Mouse (Mus musculus): Measurements from ENCODE around the gene Bdkrb2. TPM values are rescaled to one million over a fixed set of nuclear protein-coding genes. Genes with fewer than 3 reads are reported as not detected.

The Bdkrb2 gene
- total RNA-seq, 2 experiments from 2014 or later: not detected

DNA sequence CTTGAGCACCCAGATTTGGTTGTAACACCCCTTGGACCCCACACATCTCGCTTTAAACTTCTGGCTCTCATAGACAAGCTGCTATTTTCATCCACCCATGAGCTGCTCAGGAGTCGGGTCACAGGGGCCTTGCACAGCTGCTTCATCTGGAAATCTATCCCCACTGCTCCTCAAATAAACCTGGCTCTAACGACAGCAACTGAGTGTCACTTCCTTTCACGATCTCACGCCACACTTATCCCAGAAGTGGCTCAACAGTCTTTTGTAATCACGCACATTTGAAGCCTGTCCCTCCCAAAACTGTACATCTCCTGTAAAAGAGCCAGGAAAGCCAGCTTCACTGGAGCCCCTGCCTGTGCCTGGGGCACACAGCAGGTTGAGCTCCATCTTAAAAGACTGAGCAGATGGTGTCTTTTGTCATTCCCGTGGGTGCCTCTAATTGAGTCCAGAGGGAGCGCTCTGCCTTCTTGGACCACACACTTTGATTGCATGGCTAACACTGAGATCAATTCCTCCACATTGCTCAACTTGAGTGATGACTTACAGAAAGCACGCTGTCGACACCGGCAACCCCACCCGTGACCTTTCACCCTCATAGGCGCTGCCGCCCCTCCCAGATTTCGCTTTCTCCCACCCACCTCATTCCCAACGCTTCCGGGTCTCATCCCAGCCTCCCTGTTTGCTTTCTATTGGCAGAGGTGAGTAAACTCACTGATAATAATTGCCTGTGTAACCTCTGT lies 17.2 kb upstream of the Bdkrb2 start:
- peak; percentile 35; the same call in 1 of the 2 replicates for ATAC-seq (replicated peaks; ENCODE audit: poor library complexity, severe bottlenecking)

DNA sequence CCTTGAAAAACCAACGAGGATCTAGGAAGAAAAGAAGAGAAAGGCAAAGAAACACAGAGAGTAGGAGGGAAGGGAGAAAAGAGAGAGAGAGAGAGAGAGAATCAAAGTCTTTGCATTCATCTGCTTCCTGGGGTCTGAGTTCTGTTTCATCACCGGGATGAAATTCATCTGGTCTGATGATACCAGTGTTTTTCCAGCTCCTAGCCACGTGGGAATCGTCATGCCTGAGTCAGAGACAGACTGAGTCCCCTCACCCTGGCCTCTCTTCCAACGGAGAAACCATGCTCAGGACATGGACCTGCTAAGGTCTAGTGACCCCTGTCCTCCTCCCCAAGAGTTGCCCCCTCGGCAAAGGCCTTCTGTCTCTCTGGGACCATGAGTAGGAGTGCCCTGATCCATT lies 16.5 kb upstream of the Bdkrb2 start:
- no peak for ATAC-seq (replicated peaks; ENCODE audit: poor library complexity, severe bottlenecking)

DNA sequence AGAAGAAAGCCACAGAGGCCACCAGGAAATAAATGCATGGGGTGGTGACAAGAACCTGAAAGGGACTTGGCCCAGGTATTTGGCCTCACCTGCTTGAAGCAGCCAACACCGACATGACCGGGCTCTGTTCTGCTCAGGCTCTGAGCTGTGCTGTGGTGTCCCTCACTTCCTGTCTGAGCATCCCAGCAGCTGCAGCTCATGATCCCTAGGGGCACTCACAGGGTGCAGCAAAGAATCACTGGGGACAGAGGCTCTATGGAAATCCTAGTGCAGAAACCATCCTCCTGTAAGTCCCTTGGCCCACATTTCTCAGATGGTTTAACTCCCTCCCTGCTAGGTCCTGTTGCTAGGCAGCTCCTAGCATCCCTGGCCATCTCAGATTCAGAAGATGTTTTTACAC lies 15.9 kb upstream of the Bdkrb2 start:
- ATAC-seq (replicated peaks; ENCODE audit: poor library complexity, severe bottlenecking): no peak

DNA sequence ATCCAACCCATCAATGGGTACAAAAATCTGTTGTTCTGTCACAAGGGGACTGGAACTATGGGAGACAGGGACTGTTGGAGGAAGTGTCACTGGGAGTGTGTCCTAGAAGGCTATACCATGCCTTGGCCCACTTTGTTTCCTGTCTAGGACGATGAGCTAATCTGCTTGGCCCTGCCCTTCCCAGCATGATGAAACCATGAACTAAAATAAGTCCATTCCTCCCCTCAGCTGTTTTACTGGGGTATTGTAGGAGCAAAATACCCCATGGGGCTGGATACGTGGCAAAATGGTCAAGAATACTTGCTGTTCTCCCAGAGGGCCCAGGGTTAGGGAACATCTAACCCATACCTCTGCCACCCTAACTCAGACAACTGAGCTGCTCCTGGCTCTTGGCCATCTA lies 15.0 kb upstream of the Bdkrb2 start:
- ATAC-seq (replicated peaks; ENCODE audit: poor library complexity, severe bottlenecking): peak; percentile 26; the same call in 1 of the 2 replicates

DNA sequence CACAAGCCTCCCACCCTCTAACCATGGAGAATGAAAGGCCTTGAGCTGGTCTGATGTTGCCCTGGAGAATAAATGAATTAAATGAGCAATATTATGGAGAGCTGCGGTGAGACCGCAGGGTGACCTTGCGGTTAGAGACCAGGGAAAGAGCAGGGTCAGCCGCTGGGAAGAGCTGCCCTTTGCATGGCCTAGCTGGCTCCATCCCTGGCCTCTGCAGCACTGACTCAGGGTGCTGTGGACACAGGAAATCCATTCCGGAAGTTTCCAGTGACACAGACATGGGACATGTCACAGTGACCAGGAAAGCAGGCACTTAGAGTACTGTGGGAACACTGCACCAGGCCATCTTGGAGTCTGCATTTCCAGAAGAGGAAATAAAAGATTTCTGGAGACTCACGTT lies 14.1 kb upstream of the Bdkrb2 start:
- ATAC-seq (replicated peaks; ENCODE audit: poor library complexity, severe bottlenecking): no peak

DNA sequence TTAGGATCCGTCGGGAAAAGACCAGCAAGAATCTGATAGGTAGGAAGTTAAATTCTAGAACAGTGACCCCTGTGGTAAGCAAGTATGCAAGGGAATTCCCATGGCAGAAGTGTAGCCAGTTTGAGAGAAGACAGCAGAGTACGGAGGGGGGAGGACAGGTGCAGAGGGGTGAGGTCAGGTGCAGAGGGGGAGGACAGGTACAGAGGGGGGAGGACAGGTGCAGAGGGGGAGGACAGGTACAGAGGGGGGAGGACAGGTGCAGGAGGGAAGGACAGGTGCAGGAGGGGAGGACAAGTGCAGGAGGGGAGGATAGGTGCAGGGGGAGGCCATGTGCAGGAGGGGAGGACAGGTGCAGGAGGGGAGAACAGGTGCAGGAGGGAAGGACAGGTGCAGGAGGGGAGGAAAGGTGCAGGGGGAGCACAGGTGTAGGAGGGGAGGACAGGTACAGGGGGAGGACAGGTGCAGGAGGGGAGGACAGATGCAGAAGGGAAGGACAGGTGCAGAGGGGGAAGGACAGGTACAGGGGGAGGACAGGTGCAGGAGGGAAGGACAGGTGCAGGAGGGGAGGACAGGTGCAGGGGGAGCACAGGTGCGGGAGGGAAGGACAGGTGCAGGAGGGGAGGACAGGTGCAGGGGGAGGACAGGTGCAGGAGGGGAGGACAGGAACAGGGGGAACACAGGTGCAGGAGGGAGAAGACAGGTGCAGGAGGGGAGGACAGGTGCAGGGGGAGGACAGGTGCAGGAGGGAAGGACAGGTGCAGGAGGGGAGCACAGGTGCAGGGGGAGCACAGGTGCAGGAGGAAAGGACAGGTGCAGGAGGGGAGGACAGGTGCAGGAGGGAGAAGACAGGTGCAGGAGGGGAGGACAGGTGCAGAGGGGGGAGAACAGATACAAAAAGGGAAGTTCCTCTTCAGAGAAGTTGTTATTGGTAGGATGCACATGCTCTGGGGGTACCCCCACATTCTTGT lies 12.9 kb upstream of the Bdkrb2 start:
- ATAC-seq (replicated peaks; ENCODE audit: poor library complexity, severe bottlenecking): no peak

DNA sequence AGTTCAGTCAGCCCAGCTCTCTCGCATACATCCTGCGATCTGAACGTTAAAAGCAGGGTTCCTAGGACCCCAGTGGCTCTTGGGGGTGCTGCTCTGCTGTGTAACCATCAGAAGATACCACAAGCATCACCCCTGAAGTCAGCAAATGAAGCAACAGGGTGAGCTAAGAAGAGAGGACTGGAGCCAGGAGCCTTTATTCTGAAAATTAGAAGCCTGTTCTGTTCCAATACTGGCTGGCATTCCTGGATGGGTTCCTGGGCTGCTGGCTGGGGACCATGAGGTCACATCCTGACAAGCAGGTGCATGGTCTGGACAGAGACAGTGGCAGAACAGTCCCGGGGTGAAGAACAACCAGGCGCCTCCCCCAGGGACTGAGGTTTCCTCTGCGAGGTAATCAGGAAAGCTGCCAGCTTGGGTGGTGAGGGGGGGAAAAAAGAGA lies 11.5 kb upstream of the Bdkrb2 start:
- no peak for ATAC-seq (replicated peaks; ENCODE audit: poor library complexity, severe bottlenecking)

DNA sequence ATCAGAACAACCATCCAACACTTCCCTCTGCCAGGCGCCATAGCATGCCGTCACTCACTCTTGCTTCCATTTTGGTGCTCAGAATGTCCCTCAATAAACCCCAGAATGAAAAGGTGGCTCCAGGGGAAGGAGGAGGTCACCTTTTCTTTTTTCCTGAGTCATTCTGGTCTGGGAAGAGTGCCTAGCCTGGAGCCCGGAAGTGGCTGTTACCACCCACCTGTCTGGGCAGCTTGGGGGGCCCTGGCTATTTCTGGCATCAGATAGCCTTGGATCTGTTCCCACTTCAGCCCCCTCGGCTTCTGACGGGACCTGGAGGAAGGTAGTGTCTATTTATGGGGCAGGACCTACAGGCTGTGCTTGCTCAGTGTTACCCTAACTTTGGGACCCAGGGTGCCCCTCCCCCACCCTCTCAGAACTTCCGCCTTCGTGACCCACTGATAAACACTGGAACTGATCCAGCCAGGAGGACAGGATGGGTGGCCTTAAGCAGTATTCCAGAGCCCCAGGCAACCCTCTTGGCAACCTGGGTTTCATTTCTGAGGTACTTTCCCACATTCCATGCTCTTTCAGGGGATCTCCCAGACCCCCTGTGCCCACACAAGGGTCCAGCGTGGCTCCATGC lies 8.8 kb upstream of the Bdkrb2 start:
- no peak; the same call in 1 of the 2 replicates for ATAC-seq (replicated peaks; ENCODE audit: poor library complexity, severe bottlenecking)

DNA sequence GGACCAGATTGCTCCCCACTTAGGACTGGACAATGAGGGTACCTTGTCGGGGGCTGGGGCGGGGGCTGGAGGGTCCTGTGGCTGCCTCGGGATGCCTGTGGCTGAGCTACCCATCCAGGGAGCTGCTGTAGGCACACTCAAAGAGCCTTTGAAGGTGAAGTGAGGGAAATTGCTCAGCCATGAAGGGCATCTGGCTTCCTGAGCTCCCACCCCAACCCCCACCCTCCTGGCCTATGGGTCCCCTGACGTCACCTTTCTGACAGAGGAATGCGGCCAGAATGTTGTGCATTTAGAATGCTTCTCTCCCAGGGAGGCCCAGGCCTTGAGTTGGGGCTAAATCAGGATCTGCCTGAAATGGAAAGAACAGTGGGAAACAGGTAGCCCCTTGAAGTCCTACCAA lies 7.9 kb upstream of the Bdkrb2 start:
- ATAC-seq (replicated peaks; ENCODE audit: poor library complexity, severe bottlenecking): no peak

DNA sequence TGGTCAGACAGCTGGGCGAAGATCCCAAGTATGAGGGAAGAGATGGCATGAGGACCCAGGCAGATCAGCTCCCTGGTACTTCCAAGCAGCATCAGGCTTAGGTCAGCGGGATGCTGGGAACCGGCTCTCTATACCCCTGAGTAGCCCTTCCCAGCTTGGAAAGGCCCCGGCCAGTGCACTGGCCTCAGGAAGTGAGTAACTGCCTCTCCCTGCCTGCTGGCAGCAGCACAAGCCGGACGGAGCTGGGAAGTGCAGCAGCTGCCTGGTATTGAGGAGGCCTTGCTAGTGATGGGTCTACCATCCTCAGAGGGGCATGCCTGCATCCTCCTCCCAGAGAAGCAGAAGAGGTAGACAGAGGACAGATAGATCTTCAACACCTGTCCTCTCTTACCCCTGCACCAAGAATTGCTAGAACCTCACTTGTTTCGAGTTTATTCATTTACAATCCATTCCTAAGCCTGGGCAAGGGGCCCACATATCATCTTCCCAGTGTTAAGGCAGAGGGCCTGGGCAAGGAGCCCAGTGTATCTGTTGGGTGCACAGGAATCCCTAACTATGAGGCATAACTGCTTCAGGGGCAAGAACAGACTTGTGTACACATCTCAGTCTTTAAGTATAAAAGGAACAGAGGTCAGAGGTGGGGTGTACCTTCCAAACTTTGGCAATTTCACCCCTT lies 5.6 kb upstream of the Bdkrb2 start:
- no peak for ATAC-seq (replicated peaks; ENCODE audit: poor library complexity, severe bottlenecking)

DNA sequence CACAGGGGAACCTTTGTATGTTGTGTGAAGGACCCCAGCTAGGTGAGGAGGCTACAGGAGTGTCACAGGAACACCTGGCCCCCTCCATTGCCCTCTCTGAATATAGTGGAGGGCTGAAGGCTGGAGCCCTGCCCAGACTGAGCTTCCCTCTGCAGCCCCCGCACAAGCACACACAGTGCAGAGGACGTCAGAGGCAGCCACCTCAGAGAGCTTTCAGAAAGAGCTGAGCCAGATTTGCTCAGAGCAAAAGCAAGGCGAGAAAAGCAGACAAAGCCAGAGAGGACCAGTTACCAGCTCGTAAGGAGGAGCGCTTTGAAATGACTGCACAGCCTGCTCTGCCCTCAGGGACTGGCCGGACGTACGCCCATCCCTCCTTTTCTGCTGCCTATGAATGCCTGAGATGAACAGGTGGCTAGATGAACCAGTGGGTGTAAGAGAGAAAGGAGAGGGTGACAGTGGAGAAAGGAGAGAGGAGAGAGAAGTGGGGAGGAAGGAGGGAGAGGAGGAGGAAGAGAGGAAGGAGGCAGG lies 2.0 kb upstream of the Bdkrb2 start:
- no peak for ATAC-seq (replicated peaks; ENCODE audit: poor library complexity, severe bottlenecking)

DNA sequence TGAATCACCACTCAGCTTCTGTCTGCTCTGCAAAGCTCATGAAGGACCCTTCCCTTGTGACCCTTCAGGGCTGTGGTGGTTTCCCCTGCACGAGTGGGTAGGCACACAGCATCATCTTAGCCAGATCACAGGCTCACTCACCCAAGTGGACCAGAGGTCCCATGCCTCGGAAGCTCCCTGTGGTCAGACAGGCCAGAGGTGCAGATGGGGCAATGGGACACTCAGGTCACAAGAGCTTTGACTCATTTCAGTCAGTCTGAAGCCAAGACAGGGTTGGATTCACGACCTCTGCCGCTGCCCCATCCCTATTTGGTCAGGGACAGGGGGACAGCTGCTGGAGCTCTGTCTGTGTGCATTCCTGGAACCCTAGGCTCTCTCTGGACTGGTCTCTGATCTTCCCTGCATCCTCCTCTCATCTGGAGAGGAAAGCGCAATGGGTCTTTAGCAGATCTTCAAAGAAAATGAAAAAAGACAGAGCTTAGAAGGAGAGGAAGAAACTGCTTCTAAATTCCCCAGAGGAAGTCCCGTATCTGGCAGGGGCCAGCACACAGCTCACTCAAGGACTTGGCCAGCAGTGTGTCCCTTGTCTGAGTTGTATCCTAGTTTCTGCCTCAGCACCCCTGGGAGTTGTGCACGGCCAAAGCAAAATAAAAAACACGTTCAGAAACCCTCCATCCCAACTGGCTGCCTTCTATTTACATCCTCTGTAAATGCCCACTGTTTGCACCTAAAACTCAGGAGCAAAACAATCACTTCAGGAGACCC lies 788 bp upstream of the Bdkrb2 start:
- no peak for ATAC-seq (replicated peaks; ENCODE audit: poor library complexity, severe bottlenecking)

DNA sequence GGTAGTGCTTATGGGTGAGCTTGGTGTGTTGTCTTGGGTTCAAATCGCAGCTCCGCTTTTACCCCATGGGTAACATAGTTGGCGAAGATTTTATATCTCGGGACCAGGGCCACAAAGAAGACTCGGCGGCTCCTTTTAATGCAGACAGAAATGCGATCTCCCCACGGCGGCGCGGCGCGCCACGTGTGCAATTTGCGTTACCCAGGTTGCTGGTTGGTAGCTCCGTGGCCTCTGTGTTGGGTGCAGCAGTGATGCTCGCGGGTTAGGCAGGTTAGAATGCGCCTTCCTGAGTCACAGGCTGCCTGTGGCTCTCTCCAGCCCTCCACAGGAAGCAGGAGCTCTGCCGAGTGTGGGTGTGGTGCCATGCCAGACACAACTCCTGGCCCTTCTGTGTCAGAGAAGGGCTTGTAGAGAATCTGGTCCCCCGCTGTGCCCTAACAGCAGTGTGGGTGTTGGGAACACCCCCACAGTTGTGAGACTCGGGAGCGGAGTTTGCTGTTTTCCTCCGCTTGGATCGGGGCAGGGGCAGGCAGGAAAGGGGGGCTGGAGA lies 775 bp downstream of the Bdkrb2 start:
- ATAC-seq (replicated peaks; ENCODE audit: poor library complexity, severe bottlenecking): no peak

DNA sequence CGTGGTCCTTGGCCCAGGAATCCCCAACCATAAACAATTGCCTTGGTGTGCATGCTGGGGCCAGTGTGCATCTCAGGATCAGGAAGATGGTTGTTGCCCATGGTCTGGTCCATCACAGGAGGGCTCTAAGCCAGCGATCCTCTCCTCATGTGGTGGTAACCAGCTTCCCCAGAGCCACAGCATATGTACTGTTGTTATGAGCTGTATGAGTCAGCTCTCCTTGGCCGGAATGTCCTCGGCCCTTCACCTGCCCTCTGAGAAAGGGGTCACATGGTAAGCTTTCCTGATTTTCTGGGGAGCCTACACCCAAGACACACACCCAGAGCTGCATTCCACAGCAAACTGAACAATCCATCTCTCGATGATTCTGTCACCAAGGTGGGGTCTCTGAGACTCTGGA lies 2.2 kb downstream of the Bdkrb2 start:
- ATAC-seq (replicated peaks; ENCODE audit: poor library complexity, severe bottlenecking): no peak

DNA sequence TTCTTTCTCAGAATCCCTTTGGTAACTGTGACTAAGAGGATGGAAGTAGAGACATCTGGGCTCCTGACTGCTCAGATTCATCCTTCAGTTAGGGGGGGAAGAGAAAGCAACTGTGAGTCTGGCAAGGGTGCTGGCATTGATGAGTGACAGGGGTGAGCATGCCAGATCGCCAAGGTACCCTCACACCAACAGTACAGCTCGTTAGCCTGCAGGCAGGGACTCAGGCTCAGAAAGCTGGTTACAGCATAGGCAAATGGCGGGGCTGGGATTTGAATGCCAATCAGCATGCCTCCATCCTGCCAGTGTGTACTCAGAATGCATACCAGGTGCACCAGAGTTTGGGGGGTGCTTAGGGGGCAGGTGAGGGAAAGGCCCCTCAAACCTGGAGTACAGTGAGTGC lies 8.8 kb downstream of the Bdkrb2 start:
- no peak for ATAC-seq (replicated peaks; ENCODE audit: poor library complexity, severe bottlenecking)

DNA sequence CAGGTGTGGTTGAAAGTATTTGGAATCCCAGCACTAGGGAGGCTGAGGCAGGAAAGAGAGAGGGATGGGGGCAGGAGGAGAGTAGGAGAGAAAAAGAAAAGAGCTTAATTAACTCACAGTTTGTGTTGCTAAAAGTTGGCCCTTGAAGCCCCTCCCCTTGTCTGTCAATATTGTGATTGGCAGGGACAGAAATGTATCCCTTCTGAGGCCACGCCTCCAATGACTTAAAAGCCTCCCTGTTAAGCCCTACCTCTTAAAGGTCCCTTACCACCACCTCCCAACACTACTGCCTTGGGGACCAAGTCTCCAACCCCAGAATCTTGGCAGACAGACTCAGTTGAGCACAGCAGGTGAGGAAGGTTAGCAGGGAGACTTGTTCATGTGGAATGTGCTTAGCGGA lies 9.6 kb downstream of the Bdkrb2 start:
- no peak for ATAC-seq (replicated peaks; ENCODE audit: poor library complexity, severe bottlenecking)

DNA sequence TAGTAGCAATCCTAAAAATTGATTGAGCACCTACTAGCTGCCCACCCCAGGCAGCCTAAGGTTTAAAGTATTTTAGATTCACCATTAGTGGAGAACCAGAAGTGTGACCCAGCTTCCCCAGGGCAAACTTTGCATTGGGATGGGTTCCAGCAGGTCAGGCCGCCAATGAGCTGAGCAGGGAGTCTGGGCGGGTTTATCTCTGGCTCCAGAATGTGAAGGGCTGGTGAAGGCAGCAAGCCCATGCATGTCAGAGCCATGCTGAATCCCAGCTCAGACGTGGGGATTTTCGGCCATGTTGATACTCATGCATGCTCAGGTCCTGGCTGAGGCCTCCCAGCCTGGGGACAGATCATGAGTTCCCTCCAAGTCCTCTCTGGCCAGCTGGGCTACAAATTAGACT lies 11.3 kb downstream of the Bdkrb2 start:
- no peak for ATAC-seq (replicated peaks; ENCODE audit: poor library complexity, severe bottlenecking)

DNA sequence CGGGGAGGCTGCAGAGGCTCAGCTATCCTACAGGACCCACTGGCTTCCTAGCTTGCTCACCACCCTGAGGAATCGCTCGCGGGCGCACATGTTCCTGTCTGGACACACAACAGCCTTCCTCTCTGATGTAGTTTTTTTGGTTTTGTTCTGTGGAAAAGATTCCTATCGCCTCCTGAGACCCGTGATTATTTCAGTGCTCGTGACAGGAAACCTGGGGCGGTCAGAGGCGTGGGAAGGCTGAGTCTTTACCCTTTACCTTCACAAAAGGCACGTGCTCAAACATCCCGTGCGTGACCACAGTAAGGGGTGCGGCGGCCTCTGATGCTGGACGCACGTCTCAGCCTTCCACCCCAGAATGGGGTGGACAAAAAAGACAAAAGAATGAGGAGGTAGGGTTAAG lies 17.5 kb downstream of the Bdkrb2 start:
- ATAC-seq (replicated peaks; ENCODE audit: poor library complexity, severe bottlenecking): no peak

DNA sequence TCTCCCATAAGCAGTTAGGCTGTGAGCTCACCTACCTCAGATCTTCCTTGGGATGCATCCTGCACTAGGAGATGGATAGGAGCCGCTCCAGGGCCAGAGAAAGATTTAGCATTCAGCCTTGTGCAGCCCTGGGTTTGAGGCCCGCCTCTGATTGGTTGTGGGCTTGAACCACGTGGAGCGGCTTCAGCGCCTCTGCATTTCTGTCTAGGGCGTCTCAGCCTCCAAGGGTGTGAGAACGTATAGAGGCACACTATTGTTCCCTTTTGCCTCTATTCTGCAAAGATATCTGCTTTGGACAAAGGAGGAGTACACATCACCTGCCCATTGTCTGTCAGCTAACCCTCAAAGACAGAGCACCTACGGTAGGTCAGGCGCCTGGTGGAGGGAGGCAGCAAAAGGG lies 19.5 kb downstream of the Bdkrb2 start:
- no peak for ATAC-seq (replicated peaks; ENCODE audit: poor library complexity, severe bottlenecking)

Data from granulocyte monocyte progenitor cell, adult 5-6 weeks (primary cell).